Mouse (Mus musculus): Measurements from ENCODE around the gene Pkd1. TPM values are rescaled to one million over a fixed set of nuclear protein-coding genes. Genes with fewer than 3 reads are reported as not detected.

Pkd1 gene
- polyA plus RNA-seq (2014; fragmentation: Illumina TruSeq; extraction: RNeasy Lipid Tissue Mini Kit (QIAGEN cat#74804); ENCODE audit: low read depth, low replicate concordance): 10.1 TPM

GRCm38 (mm10) chr17:24549618-24550415 lies at the start of gene Pkd1:
Pkd1 (plus strand) TSS chr17:24549834.

GRCm38 (mm10) chr17:24527723-24528559 lies 21.7 kb upstream of the Pkd1 start, which contains the start of gene Traf7:
Traf7 (minus strand) TSS chr17:24527938.

GRCm38 (mm10) chr17:24534160-24534718 lies 15.4 kb upstream of the Pkd1 start, which contains the start of gene Rab26:
Rab26 (minus strand) TSS chr17:24534210.

GRCm38 (mm10) chr17:24632167-24632812 lies 82.7 kb downstream of the Pkd1 start, which contains the start of the genes Tsc2 and Nthl1:
Tsc2 (minus strand) TSS chr17:24632630.
Nthl1 (plus strand) TSS chr17:24632680.

Other genes starting within 250 kb of the Pkd1 start
- gene Abca17, start 198.8 kb upstream of the Pkd1 start, polyA plus RNA-seq (2014; fragmentation: Illumina TruSeq; extraction: RNeasy Lipid Tissue Mini Kit (QIAGEN cat#74804); ENCODE audit: low read depth, low replicate concordance): not detected
- gene Abca3, start 197.9 kb upstream of the Pkd1 start, polyA plus RNA-seq (2014; fragmentation: Illumina TruSeq; extraction: RNeasy Lipid Tissue Mini Kit (QIAGEN cat#74804); ENCODE audit: low read depth, low replicate concordance): 2.9 TPM
- 41.9 TPM for gene Rnps1, start 135.3 kb upstream of the Pkd1 start, polyA plus RNA-seq (2014; fragmentation: Illumina TruSeq; extraction: RNeasy Lipid Tissue Mini Kit (QIAGEN cat#74804); ENCODE audit: low read depth, low replicate concordance)
- gene Eci1, start 123.2 kb upstream of the Pkd1 start, polyA plus RNA-seq (2014; fragmentation: Illumina TruSeq; extraction: RNeasy Lipid Tissue Mini Kit (QIAGEN cat#74804); ENCODE audit: low read depth, low replicate concordance): 42.5 TPM
- not detected for gene Dnase1l2, start 106.7 kb upstream of the Pkd1 start, polyA plus RNA-seq (2014; fragmentation: Illumina TruSeq; extraction: RNeasy Lipid Tissue Mini Kit (QIAGEN cat#74804); ENCODE audit: low read depth, low replicate concordance)
- 0.52 TPM for gene E4f1, start 79.5 kb upstream of the Pkd1 start, polyA plus RNA-seq (2014; fragmentation: Illumina TruSeq; extraction: RNeasy Lipid Tissue Mini Kit (QIAGEN cat#74804); ENCODE audit: low read depth, low replicate concordance)
- 79.8 TPM for gene Pgp, start 79.4 kb upstream of the Pkd1 start, polyA plus RNA-seq (2014; fragmentation: Illumina TruSeq; extraction: RNeasy Lipid Tissue Mini Kit (QIAGEN cat#74804); ENCODE audit: low read depth, low replicate concordance)
- gene Bricd5, start 76.0 kb upstream of the Pkd1 start, polyA plus RNA-seq (2014; fragmentation: Illumina TruSeq; extraction: RNeasy Lipid Tissue Mini Kit (QIAGEN cat#74804); ENCODE audit: low read depth, low replicate concordance): not detected
- 5.9 TPM for gene Mlst8, start 70.8 kb upstream of the Pkd1 start, polyA plus RNA-seq (2014; fragmentation: Illumina TruSeq; extraction: RNeasy Lipid Tissue Mini Kit (QIAGEN cat#74804); ENCODE audit: low read depth, low replicate concordance)
- 1.6 TPM for gene Caskin1, start 61.2 kb upstream of the Pkd1 start, polyA plus RNA-seq (2014; fragmentation: Illumina TruSeq; extraction: RNeasy Lipid Tissue Mini Kit (QIAGEN cat#74804); ENCODE audit: low read depth, low replicate concordance)
- gene Traf7, start 21.9 kb upstream of the Pkd1 start, polyA plus RNA-seq (2014; fragmentation: Illumina TruSeq; extraction: RNeasy Lipid Tissue Mini Kit (QIAGEN cat#74804); ENCODE audit: low read depth, low replicate concordance): 8.4 TPM
- not detected for gene Rab26, start 15.6 kb upstream of the Pkd1 start, polyA plus RNA-seq (2014; fragmentation: Illumina TruSeq; extraction: RNeasy Lipid Tissue Mini Kit (QIAGEN cat#74804); ENCODE audit: low read depth, low replicate concordance)
- gene Tsc2, start 82.8 kb downstream of the Pkd1 start, polyA plus RNA-seq (2014; fragmentation: Illumina TruSeq; extraction: RNeasy Lipid Tissue Mini Kit (QIAGEN cat#74804); ENCODE audit: low read depth, low replicate concordance): 16.9 TPM
- gene Nthl1, start 82.8 kb downstream of the Pkd1 start, polyA plus RNA-seq (2014; fragmentation: Illumina TruSeq; extraction: RNeasy Lipid Tissue Mini Kit (QIAGEN cat#74804); ENCODE audit: low read depth, low replicate concordance): 0.47 TPM
- 16.7 TPM for gene Slc9a3r2, start 100.5 kb downstream of the Pkd1 start, polyA plus RNA-seq (2014; fragmentation: Illumina TruSeq; extraction: RNeasy Lipid Tissue Mini Kit (QIAGEN cat#74804); ENCODE audit: low read depth, low replicate concordance)
- not detected for gene Npw, start 108.6 kb downstream of the Pkd1 start, polyA plus RNA-seq (2014; fragmentation: Illumina TruSeq; extraction: RNeasy Lipid Tissue Mini Kit (QIAGEN cat#74804); ENCODE audit: low read depth, low replicate concordance)
- gene Zfp598, start 119.9 kb downstream of the Pkd1 start, polyA plus RNA-seq (2014; fragmentation: Illumina TruSeq; extraction: RNeasy Lipid Tissue Mini Kit (QIAGEN cat#74804); ENCODE audit: low read depth, low replicate concordance): 2.2 TPM
- gene Syngr3, start 140.1 kb downstream of the Pkd1 start, polyA plus RNA-seq (2014; fragmentation: Illumina TruSeq; extraction: RNeasy Lipid Tissue Mini Kit (QIAGEN cat#74804); ENCODE audit: low read depth, low replicate concordance): 0.76 TPM
- 9.0 TPM for gene Gfer, start 146.3 kb downstream of the Pkd1 start, polyA plus RNA-seq (2014; fragmentation: Illumina TruSeq; extraction: RNeasy Lipid Tissue Mini Kit (QIAGEN cat#74804); ENCODE audit: low read depth, low replicate concordance)
- gene Noxo1, start 146.4 kb downstream of the Pkd1 start, polyA plus RNA-seq (2014; fragmentation: Illumina TruSeq; extraction: RNeasy Lipid Tissue Mini Kit (QIAGEN cat#74804); ENCODE audit: low read depth, low replicate concordance): 0.87 TPM
- not detected for gene Tbl3, start 157.8 kb downstream of the Pkd1 start, polyA plus RNA-seq (2014; fragmentation: Illumina TruSeq; extraction: RNeasy Lipid Tissue Mini Kit (QIAGEN cat#74804); ENCODE audit: low read depth, low replicate concordance)
- not detected for gene Rnf151, start 168.2 kb downstream of the Pkd1 start, polyA plus RNA-seq (2014; fragmentation: Illumina TruSeq; extraction: RNeasy Lipid Tissue Mini Kit (QIAGEN cat#74804); ENCODE audit: low read depth, low replicate concordance)
- 403 TPM for gene Rps2, start 168.3 kb downstream of the Pkd1 start, polyA plus RNA-seq (2014; fragmentation: Illumina TruSeq; extraction: RNeasy Lipid Tissue Mini Kit (QIAGEN cat#74804); ENCODE audit: low read depth, low replicate concordance)
- gene Ndufb10, start 174.6 kb downstream of the Pkd1 start, polyA plus RNA-seq (2014; fragmentation: Illumina TruSeq; extraction: RNeasy Lipid Tissue Mini Kit (QIAGEN cat#74804); ENCODE audit: low read depth, low replicate concordance): 88.7 TPM
- gene Rpl3l, start 178.0 kb downstream of the Pkd1 start, polyA plus RNA-seq (2014; fragmentation: Illumina TruSeq; extraction: RNeasy Lipid Tissue Mini Kit (QIAGEN cat#74804); ENCODE audit: low read depth, low replicate concordance): 0.64 TPM
- 6.8 TPM for gene Msrb1, start 186.8 kb downstream of the Pkd1 start, polyA plus RNA-seq (2014; fragmentation: Illumina TruSeq; extraction: RNeasy Lipid Tissue Mini Kit (QIAGEN cat#74804); ENCODE audit: low read depth, low replicate concordance)
- not detected for gene Hs3st6, start 203.2 kb downstream of the Pkd1 start, polyA plus RNA-seq (2014; fragmentation: Illumina TruSeq; extraction: RNeasy Lipid Tissue Mini Kit (QIAGEN cat#74804); ENCODE audit: low read depth, low replicate concordance)

Measured in adrenal gland, adult 10 weeks (tissue).